Mouse (Mus musculus) embryonic facial prominence, embryonic 13.5 days (tissue): Measurements from ENCODE around the gene Cd1d1. TPM values are rescaled to one million over a fixed set of nuclear protein-coding genes. Genes with fewer than 3 reads are reported as not detected.

Source experiments
- ATAC-seq: fragments of 200-750 bp; cut with Nextera tagmentation; 2 replicates; pipeline ENCODE4 v1.8.0; 2017; ENCODE audit warnings: low read depth; ENCODE audit not compliant: insufficient number of reproducible peaks, insufficient read depth, low FRiP score, low TSS enrichment
- H3K27ac ChIP-seq: fragments of 300-500 bp; sonication (generic); 2 replicates; pipeline ENCODE4 v1.5.1; 2015; ENCODE audit warnings: moderate library complexity, mild to moderate bottlenecking, inconsistent platforms
- H3K27me3 ChIP-seq: fragments of 300-500 bp; sonication (generic); 2 replicates; pipeline ENCODE4 v1.6.1; 2015; ENCODE audit warnings: mild to moderate bottlenecking, inconsistent platforms
- H3K36me3 ChIP-seq: fragments of 300-500 bp; sonication (generic); 2 replicates; pipeline ENCODE4 v1.6.1; 2015; ENCODE audit warnings: mild to moderate bottlenecking, inconsistent platforms
- H3K4me1 ChIP-seq: fragments of 300-500 bp; sonication (generic); 2 replicates; pipeline ENCODE4 v1.6.1; 2015; ENCODE audit warnings: inconsistent platforms
- H3K4me2 ChIP-seq: fragments of 300-500 bp; sonication (generic); 2 replicates; pipeline ENCODE4 v1.6.1; 2015; ENCODE audit warnings: moderate library complexity, mild to moderate bottlenecking, inconsistent platforms
- H3K4me3 ChIP-seq: fragments of 300-500 bp; sonication (generic); 2 replicates; pipeline ENCODE4 v1.5.1; 2015; ENCODE audit warnings: mild to moderate bottlenecking, inconsistent platforms
- H3K9ac ChIP-seq: fragments of 300-500 bp; sonication (generic); 2 replicates; pipeline ENCODE4 v1.6.1; 2015; ENCODE audit warnings: mild to moderate bottlenecking, inconsistent platforms
- H3K9me3 ChIP-seq: fragments of 300-500 bp; sonication (generic); 2 replicates; pipeline ENCODE4 v1.6.1; 2016; ENCODE audit warnings: inconsistent platforms
- WGBS: fragments of 180-500 bp; shearing (Covaris S2); methylation state at CpG from one replicate; pipeline ENCODE4 v1.1.7; 2015; ENCODE audit warnings: mixed read lengths; 5-methylcytosine and 5-hydroxymethylcytosine counted together
- polyA plus RNA-seq: library from polyadenylated mRNA; unstranded; fragments of >200 nt; fragmentation: Nextera tagmentation; extraction: Ambion mirVana; gene quantifications from 2 replicates; pipeline ENCODE4 v1.2.1, GENCODE M21; 2015

The Cd1d1 gene
- polyA plus RNA-seq, 1 experiment from 2014 or later = 81.4 TPM

GRCm38 (mm10) chr3:86960656-86961394, 38.4 kb downstream of the Cd1d1 start:
- Histone ChIP-seq H3K27me3 (no peaks in the 10 kb centered on the region), H3K4me2 (no peak overlapping the region), H3K9ac (no peak overlapping the region), H3K27ac (no peak overlapping the region), H3K4me1 (no peaks in the 10 kb centered on the region), H3K36me3 (no peaks in the 10 kb centered on the region), H3K9me3 (no peaks in the 10 kb centered on the region), H3K4me3 (no peak overlapping the region)
- 85% methylated on average over 17 of the region's 17 CpGs for WGBS
- ATAC-seq = no peak

- Histone ChIP-seq H3K36me3 (no peaks in the 10 kb centered on the region), H3K4me1 (no peaks in the 10 kb centered on the region), H3K27me3 (no peaks in the 10 kb centered on the region), H3K4me3 (no peak overlapping the region), H3K27ac (no peak overlapping the region), H3K9me3 (no peaks in the 10 kb centered on the region), H3K4me2 (no peak overlapping the region), H3K9ac (no peak overlapping the region)
- whole genome bisulfite sequencing = 87% methylated on average over 7 of the region's 7 CpGs
- no peak for ATAC-seq
These were observed 40.2 kb downstream of the Cd1d1 start for GRCm38 (mm10) chr3:86959088-86959487.

DNA sequence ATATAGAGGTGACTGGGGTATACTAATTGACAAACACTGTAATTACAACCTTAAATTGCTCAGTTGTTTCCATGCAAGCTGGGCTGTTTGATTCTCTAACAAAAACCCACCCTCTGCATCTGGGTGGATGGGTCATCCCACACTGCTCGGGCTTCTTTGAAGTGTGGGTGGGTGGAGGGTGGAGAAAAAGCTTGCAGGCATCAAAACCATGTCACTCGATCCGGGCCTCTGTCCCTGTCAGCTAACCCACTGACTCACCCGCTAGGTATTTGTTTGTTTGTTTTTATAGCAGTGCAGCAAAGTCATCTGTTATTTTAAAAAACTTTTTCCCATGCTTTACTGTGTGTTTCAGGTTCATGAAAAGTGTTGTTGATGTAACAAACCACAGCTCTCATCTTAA, 43.9 kb downstream of the Cd1d1 start:
- Histone ChIP-seq H3K4me2 (no peak overlapping the region), H3K36me3 (no peaks in the 10 kb centered on the region), H3K4me3 (no peak overlapping the region), H3K4me1 (no peaks in the 10 kb centered on the region), H3K9me3 (0 out of 2 replicates have a peak, but pooled peaks cover 6% of the 10 kb centered on the region), H3K9ac (no peak overlapping the region), H3K27ac (no peak overlapping the region), H3K27me3 (no peaks in the 10 kb centered on the region)
- no peak for ATAC-seq
- WGBS = 15% methylated on average over 4 of the region's 4 CpGs

DNA sequence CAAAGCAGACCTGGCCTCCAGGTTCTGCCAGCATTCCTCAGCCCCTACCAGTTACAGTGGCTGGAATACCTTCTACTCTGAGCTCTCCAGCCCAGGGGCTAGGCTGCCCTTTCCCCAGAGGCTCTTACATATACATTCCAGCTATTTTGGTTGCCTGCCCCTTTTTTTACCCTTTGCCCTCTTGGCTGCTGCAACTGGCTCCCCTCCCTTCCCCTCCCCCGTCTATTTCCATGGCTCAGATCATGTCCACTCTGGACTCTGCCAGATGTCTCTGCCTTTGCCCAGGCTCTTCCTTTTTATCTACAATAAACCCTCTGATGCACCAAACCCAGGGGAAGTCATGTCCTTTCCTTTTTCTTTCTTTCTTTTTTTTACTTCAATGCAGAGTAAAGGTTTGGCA, 44.7 kb downstream of the Cd1d1 start:
- no peak for ATAC-seq
- no peaks in the 10 kb centered on the region for H3K27me3 ChIP-seq
- H3K4me3 ChIP-seq = no peak overlapping the region
- H3K9me3 ChIP-seq = 0 out of 2 replicates have a peak, but pooled peaks cover 6% of the 10 kb centered on the region
- no peaks in the 10 kb centered on the region for H3K4me1 ChIP-seq
- H3K36me3 ChIP-seq = no peaks in the 10 kb centered on the region
- no peak overlapping the region for H3K4me2 ChIP-seq
- 33% methylated on average over 1 of the region's 1 CpGs for WGBS
- H3K9ac ChIP-seq = no peak overlapping the region
- H3K27ac ChIP-seq = no peak overlapping the region

DNA sequence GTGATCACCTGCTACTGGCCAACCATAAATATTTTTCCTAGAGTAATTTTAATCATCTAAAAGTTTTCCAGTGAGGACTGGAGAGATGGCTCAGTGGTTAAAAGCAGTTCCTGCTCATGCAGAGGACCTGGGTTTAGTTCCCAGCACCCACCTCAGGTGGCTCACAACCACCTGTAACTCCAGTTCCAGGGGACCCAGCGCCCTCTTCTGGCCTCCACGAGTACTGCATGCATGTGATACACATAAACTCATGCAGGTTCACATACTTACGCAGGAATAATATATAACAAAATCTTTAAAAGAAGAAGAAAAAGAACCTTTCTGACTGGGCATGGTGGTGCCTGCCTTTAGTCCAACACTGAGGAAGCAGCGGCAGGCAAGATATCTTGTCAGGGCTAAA, 45.4 kb downstream of the Cd1d1 start:
- 86% methylated on average over 4 of the region's 4 CpGs for WGBS

DNA sequence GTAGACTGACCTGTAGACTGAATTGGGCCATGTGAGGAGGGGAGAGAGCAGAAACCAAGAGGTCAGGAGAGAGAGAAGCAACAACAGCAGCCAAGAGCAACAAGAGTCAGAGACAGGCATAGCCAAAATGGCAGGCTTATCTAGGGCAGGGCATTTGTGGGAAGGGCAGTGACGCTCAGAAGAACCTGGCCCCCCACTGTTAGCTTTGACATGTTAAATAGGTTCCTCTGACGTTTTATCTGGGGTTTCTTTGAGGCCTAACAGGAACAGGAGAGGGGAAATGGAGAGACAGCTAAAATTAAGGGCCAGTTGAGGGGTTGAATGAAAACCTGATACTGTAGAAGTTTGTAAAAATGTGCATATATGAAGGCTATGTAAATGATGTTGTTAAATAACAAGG, 48.6 kb downstream of the Cd1d1 start:
- Histone ChIP-seq H3K27ac (no peak overlapping the region), H3K4me1 (no peaks in the 10 kb centered on the region), H3K4me3 (no peak overlapping the region), H3K27me3 (no peaks in the 10 kb centered on the region), H3K9me3 (0 out of 2 replicates have a peak, but pooled peaks cover 6% of the 10 kb centered on the region), H3K4me2 (no peak overlapping the region), H3K9ac (no peak overlapping the region), H3K36me3 (no peaks in the 10 kb centered on the region)
- ATAC-seq = no peak
- 42% methylated on average over 2 of the region's 2 CpGs for WGBS

More for the DNA sequence above, 45.4 kb downstream of the Cd1d1 start:
- no peak for ATAC-seq
- no peak overlapping the region for H3K4me3 ChIP-seq
- H3K36me3 ChIP-seq = no peaks in the 10 kb centered on the region
- no peak overlapping the region for H3K4me2 ChIP-seq
- H3K27ac ChIP-seq = no peak overlapping the region
- H3K27me3 ChIP-seq = no peaks in the 10 kb centered on the region
- no peaks in the 10 kb centered on the region for H3K4me1 ChIP-seq
- H3K9me3 ChIP-seq = 0 out of 2 replicates have a peak, but pooled peaks cover 6% of the 10 kb centered on the region
- H3K9ac ChIP-seq = no peak overlapping the region

Other genes with a start within 250 kb of the Cd1d1 start
- 14.1 and 18.0 TPM in 2 replicates for gene Dclk2, start 78.6 kb downstream of the Cd1d1 start, polyA plus RNA-seq
- gene Kirrel, start 175.3 kb upstream of the Cd1d1 start, polyA plus RNA-seq = 20.4 and 21.9 TPM in 2 replicates